Mouse (Mus musculus): ENCODE results near the gene Cacna1e. TPM values are rescaled to one million over a fixed set of nuclear protein-coding genes. Genes with fewer than 3 reads are reported as not detected.

Cacna1e gene
- total RNA-seq, 2 experiments from 2014 or later, result 0.26 to 0.52 TPM

Other genes starting within 250 kb of the Cacna1e start
- gene Ier5, start 215.1 kb upstream of the Cacna1e start, total RNA-seq (2021), result 1 to 10 TPM; 5.8 to 9.1 TPM

Data from gastrocnemius, postnatal 10 days (tissue).